Mouse (Mus musculus): ENCODE data around the gene Selenoh. TPM values are rescaled to one million over a fixed set of nuclear protein-coding genes. Genes with fewer than 3 reads are reported as not detected.

The Selenoh gene
- polyA plus RNA-seq (2012; rRNA removed): 82.1 and 90.7 TPM in 2 replicates

DNA sequence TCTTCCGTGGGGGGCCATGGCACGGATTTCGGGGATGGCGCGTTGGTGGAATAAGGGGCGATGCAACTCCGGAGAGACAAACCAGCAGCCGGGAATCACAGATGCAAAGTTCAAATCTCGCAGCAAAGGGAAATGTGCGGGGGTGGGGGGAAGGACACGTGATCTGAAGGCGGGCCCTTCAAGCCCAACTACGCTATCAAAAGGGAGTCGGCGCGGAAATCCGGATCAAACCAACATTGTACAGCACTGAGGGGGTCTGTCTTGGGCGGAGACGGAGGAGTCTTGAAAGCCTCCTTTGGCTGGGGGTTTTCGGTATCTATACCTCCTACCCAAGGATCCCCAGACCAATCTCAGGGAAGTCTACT, at the start of gene Selenoh:
Gene Selenoh, minus strand, starts transcription at position 202 of the 365 bp plus-strand sequence.

DNA sequence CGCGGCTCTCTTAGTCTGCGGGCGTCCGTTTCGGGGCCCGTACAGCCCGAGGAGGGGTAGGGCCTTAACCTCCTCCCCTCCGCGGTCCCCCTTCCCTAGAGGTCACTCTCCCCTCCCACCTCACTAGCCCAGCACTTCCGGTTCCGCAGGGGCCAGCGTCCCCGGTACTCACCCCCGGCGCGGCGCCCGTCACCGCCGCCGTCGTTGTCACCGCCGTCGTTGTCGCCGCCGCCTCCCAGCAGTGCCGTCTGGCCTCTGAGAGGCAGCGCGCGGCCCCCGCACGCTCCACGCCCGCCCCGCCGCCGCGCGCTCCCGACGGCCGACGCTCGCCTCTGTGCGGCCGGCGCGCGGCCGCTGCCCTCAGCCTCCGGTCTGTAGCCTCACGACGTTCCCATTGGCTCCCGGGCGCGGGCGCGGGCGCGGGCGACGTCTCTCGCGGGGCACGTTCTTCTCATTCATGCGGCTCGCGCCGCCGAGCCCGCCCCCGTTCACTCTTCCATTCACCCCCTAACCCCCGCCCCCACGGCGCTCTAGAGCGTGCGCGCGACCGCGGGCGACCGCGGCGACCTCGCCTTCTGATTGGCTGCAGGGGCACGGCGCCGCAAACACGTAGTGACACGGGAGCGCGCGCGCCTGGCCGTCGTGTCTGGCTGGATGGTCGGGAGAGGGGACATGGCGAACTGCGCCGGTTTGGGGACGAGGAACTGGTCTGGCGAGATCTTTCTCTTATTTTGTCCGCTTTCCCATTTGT, 44.4 kb upstream of the Selenoh start, which contains the start of gene Zdhhc5:
Gene Zdhhc5, minus strand, starts transcription at position 370 of the 751 bp plus-strand sequence.

DNA sequence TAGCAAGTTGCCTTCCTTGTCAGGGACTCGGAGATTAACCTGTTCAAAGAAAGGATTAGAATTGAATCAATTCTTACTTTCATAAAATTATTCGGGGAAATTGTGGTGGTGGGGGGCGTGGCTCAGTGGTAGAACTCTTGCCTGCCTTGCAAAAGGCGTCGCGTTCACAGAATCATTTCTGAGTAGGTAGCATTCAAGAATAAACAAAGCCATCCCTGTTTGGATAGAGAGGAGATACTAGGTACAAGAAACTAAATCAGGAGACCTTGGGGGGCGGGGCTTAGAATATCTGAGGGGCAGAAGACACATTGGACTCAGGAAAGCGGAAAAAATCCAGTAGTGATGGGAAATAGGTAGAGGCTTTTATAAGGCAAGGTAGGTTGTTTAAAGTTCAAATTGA, 8.4 kb upstream of the Selenoh start, which contains the start of gene Tmx2:
Gene Tmx2, minus strand, starts transcription at position 125 of the 400 bp plus-strand sequence.

DNA sequence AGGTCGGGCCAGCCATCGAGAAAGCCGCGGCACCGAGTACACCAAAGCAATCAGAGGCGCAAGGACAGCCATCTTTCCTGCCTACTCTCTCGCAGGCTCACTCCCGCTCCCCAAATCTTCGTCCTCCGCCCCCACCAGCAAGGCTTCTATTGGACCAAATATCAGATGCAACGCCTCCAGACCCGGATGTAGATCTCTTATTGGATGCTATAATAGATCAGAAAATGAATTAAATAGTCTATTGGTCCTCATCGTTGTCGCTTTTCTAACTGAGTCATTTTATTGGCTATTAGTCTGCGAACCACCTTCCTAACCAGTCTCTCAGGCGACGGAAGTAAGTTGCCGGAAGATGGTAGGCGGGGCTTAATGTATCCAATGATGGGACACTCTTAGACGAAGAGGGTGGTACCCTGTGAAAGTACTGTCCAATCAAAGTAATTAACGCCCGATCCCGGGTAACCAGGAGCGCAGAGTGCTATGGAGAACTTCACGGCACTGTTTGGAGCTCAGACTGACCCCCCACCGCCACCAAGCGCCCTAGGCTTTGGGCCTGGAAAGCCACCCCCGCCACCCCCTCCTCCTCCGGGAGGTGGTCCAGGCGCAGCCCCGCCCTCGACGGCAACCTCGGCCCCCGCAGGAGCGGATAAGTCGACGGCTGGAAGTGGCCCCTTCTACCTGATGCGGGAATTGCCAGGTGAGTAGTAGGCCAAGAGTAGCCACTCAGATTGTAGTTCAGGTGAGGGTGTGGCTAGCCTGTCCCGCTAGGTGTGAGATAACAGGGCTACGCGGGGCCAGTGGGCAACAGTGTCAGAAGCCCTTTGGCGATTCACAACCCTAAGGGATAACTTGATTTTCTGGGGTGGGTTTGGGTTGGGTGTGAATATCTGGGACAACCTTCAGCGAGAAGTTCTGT, 7.7 kb upstream of the Selenoh start, which contains the start of the genes Gm28635 and Med19:
Gene Gm28635, minus strand, starts transcription at position 74 of the 913 bp plus-strand sequence.
Gene Med19, plus strand, starts transcription at position 435 of the 913 bp plus-strand sequence.

DNA sequence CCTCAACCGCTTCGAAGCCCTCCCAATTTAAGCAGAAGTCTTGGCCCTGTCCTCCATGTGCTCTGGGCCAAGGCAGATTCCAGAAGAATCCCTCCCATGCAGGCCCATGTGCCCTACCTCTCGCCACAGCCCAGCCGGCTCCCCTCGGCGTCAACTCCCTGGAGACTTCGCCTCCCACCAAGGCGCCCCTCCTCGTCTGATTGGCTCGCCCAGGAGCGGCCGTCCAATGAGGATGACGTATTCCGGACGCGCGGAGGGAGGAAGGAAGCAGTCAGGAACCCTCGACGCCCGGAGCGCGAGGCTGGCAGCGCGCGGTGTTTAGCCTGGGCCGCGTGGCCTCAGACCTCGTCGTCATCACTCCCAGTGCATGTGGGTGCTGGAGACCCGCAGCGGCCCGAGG, 11.8 kb downstream of the Selenoh start, which contains the start of gene Btbd18:
Gene Btbd18, plus strand, starts transcription at position 274 of the 400 bp plus-strand sequence.

DNA sequence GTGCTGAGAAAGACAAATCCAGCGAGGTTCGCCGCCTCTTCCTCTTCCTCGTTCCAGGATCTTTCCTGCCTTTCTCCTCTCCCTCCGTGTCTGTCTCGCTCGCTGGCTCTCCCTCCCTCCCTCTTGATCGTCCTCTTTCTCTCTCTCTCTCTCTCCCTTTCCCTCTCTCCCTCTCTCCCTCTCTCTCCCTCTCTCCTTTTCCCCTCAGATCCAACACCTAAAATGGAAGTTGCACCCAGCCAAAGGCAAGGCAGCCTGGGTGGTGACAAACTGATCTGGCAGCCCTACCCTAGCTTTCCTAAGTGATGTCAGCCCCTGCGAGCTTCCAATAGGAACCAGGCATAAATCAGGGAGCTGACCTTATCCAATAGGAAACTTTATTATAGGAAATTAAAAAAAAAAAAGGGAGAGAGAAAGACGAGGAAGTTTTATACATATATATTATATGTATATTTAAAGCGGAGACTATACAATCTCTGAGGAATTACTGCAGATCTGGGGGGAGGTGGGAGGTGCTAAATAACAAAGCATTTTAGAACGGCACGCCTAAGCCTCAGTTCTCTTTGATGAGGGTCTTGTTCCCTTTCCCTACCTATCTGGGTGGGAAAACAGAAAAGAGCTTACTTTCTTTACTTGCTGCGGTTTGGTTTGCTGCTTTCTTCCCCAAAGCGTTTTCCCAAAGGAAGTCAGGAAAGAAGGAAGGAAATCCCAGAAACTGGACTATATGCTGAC, 19.9 kb downstream of the Selenoh start, which contains the start of gene Ctnnd1:
Gene Ctnnd1, minus strand, starts transcription at position 302 of the 732 bp plus-strand sequence.

Other genes starting within 250 kb of the Selenoh start
- 2.7 and 3.5 TPM in 2 replicates for gene Calcrl, start 245.4 kb downstream of the Selenoh start, polyA plus RNA-seq (2012; rRNA removed)
- gene Tfpi, start 194.0 kb downstream of the Selenoh start, polyA plus RNA-seq (2012; rRNA removed): 12.1 and 12.2 TPM in 2 replicates
- gene Ctnnd1, start 20.0 kb downstream of the Selenoh start, polyA plus RNA-seq (2012; rRNA removed): 17.6 and 18.0 TPM in 2 replicates
- gene Btbd18, start 11.7 kb downstream of the Selenoh start, polyA plus RNA-seq (2012; rRNA removed): 0.01 TPM in 1 of 2 replicates, not detected in the other
- not detected in 2 replicates for gene Gm28635, start 7.3 kb upstream of the Selenoh start, polyA plus RNA-seq (2012; rRNA removed)
- 13.3 and 14.8 TPM in 2 replicates for gene Med19, start 7.6 kb upstream of the Selenoh start, polyA plus RNA-seq (2012; rRNA removed)
- 22.9 and 29.3 TPM in 2 replicates for gene Tmx2, start 8.4 kb upstream of the Selenoh start, polyA plus RNA-seq (2012; rRNA removed)
- 15.8 and 19.0 TPM in 2 replicates for gene Zdhhc5, start 44.4 kb upstream of the Selenoh start, polyA plus RNA-seq (2012; rRNA removed)
- gene Clp1, start 56.6 kb upstream of the Selenoh start, polyA plus RNA-seq (2012; rRNA removed): 26.3 and 32.3 TPM in 2 replicates
- 120 and 145 TPM in 2 replicates for gene Ypel4, start 63.3 kb upstream of the Selenoh start, polyA plus RNA-seq (2012; rRNA removed)
- 1.9 and 2.2 TPM in 2 replicates for gene Gm19426, start 72.9 kb upstream of the Selenoh start, polyA plus RNA-seq (2012; rRNA removed)
- 26.7 and 32.2 TPM in 2 replicates for gene Serping1, start 104.7 kb upstream of the Selenoh start, polyA plus RNA-seq (2012; rRNA removed)
- gene Ube2l6, start 128.1 kb upstream of the Selenoh start, polyA plus RNA-seq (2012; rRNA removed): 288 and 372 TPM in 2 replicates
- 0.24 and 0.31 TPM in 2 replicates for gene Smtnl1, start 151.9 kb upstream of the Selenoh start, polyA plus RNA-seq (2012; rRNA removed)
- gene Timm10, start 156.2 kb upstream of the Selenoh start, polyA plus RNA-seq (2012; rRNA removed): 49.6 and 50.0 TPM in 2 replicates
- 118 and 156 TPM in 2 replicates for gene Slc43a1, start 168.1 kb upstream of the Selenoh start, polyA plus RNA-seq (2012; rRNA removed)
- gene Rtn4rl2, start 215.9 kb upstream of the Selenoh start, polyA plus RNA-seq (2012; rRNA removed): 0.03 and 0.10 TPM in 2 replicates